Mouse (Mus musculus): ENCODE results near the gene Gsn. TPM values are rescaled to one million over a fixed set of nuclear protein-coding genes. Genes with fewer than 3 reads are reported as not detected.

The Gsn gene
- polyA plus RNA-seq, 1 experiment: 0.36 TPM

DNA sequence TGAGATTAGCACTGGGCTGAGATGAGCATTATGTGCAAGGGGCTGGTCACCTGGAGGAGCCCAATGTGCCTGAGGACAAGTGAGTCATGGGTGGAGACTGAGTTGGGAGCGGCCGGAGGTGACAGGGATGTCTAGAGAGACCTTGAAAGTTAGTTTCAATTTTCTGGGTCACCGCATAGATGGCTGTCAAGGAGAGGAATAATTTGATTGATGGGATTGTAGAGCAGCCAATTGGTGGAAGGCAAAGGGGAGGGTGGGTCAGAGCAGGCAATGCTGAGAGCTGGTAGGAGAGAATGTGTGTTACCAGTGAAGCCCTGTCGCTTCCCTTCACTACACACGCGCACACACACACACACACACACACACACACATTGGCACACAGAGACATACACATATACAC, 13.0 kb downstream of the Gsn start:
- H3K9me3 ChIP-seq (ENCODE audit: control insufficient read depth, low read length): no peaks in the 10 kb centered on the region
- TF ChIP-seq TAL1 (IDR thresholded peaks at IDR 0.05; ENCODE audit: low read length) (no peak), GATA1 (IDR thresholded peaks at IDR 0.05; ENCODE audit: low read length) (no peak)

DNA sequence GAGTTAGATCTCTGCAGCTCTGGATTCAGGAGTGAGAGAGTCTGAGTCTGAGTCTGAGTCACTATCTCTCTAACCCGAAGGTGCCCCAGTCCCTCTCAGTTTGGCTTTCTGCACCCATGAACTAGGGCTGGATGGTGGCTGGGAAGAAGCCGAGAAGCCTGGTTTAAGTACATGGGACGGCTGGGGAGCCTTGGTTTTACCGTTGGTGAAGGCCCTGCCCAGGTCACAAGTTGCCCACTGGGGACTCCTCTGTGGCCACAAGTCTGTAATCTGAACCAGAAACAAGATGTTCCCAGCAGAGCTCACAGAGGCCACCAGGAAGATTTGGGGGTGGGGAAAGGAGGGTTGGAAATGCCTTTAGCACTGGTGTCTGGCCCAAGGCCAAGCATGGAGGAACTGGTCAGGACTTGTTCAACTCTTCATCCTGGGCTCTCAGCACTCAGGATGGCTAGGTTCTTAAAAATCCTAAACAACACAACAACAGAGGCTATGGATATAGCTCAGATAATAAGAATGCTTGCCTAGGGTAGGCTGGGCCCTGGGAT, 13.6 kb downstream of the Gsn start:
- Histone ChIP-seq H3K27me3 (ENCODE audit: control insufficient read depth) (no peaks in the 10 kb centered on the region; the same call in 1 of the 2 replicates), H3K9me3 (ENCODE audit: control insufficient read depth, low read length) (no peaks in the 10 kb centered on the region), H3K4me1 (ENCODE audit: control insufficient read depth) (no peaks in the 10 kb centered on the region; the same call in 1 of the 2 replicates), H3K4me3 (replicated peaks) (no peak overlapping the region), H3K36me3 (ENCODE audit: control insufficient read depth) (no peaks in the 10 kb centered on the region)
- TF ChIP-seq GATA1 (IDR thresholded peaks at IDR 0.05; ENCODE audit: low read length) (no peak), TAL1 (IDR thresholded peaks at IDR 0.05; ENCODE audit: low read length) (no peak)

More for the DNA sequence above, 13.0 kb downstream of the Gsn start:
- Histone ChIP-seq H3K4me3 (replicated peaks) (no peak overlapping the region), H3K4me1 (ENCODE audit: control insufficient read depth) (peaks cover 4% of the 10 kb centered on the region), H3K36me3 (ENCODE audit: control insufficient read depth) (no peaks in the 10 kb centered on the region), H3K27me3 (ENCODE audit: control insufficient read depth) (no peaks in the 10 kb centered on the region; the same call in 1 of the 2 replicates)

DNA sequence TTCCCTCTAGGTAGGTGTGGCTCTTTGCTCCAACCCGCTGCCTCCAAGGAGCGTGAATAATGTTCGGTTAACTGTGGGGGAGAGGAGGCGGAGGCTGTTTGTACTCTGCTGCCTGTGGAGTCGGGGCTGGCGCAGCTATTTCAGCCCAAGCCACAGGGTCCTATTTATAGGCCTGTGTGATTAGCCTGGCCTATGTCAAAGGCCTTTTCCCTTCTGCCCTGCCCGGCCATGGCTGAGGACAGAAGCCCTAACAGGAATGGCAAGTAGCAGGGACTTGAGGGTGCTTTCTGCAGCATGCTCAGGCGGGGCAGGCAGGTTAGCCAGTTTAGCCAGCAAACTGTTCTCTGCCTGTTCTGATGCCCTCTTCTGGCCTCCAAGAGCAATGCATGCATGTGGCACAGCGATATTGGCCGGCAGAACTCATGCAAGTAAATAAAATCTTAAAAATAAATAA, 14.4 kb downstream of the Gsn start:
- no peaks in the 10 kb centered on the region for H3K36me3 ChIP-seq (ENCODE audit: control insufficient read depth)
- no peaks in the 10 kb centered on the region for H3K4me1 ChIP-seq (ENCODE audit: control insufficient read depth)
- TF ChIP-seq TAL1 (IDR thresholded peaks at IDR 0.05; ENCODE audit: low read length): no peak
- TF ChIP-seq GATA1 (IDR thresholded peaks at IDR 0.05; ENCODE audit: low read length): no peak
- H3K27me3 ChIP-seq (ENCODE audit: control insufficient read depth): no peaks in the 10 kb centered on the region; the same call in 1 of the 2 replicates
- H3K9me3 ChIP-seq (ENCODE audit: control insufficient read depth, low read length): no peaks in the 10 kb centered on the region
- H3K4me3 ChIP-seq (replicated peaks): no peak overlapping the region

DNA sequence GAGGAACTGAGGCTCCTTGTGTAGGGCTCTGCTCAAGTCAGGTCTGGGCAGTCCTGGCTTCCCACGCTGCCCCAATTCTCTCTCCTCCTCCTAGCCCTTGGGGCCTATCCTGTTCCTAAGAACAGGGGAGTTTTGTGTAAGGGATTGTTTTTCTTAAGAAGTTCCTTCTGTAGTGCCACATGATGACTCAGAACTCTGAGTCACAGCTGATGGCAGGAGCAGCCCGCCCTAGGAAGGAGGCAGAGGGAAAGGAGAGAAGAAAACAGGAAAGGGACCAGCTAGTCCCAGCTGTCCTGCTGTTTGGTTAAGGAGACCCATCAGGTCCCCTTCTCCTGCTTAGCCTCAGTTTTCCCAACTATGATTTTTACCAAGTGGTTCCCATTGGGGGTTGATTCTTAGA, 15.6 kb downstream of the Gsn start:
- no peaks in the 10 kb centered on the region; the same call in 1 of the 2 replicates for H3K27me3 ChIP-seq (ENCODE audit: control insufficient read depth)
- no peaks in the 10 kb centered on the region for H3K4me1 ChIP-seq (ENCODE audit: control insufficient read depth)
- no peak overlapping the region for H3K4me3 ChIP-seq (replicated peaks)
- no peaks in the 10 kb centered on the region for H3K36me3 ChIP-seq (ENCODE audit: control insufficient read depth)
- no peaks in the 10 kb centered on the region for H3K9me3 ChIP-seq (ENCODE audit: control insufficient read depth, low read length)
- TF ChIP-seq TAL1 (IDR thresholded peaks at IDR 0.05; ENCODE audit: low read length) (no peak), GATA1 (IDR thresholded peaks at IDR 0.05; ENCODE audit: low read length) (no peak)

DNA sequence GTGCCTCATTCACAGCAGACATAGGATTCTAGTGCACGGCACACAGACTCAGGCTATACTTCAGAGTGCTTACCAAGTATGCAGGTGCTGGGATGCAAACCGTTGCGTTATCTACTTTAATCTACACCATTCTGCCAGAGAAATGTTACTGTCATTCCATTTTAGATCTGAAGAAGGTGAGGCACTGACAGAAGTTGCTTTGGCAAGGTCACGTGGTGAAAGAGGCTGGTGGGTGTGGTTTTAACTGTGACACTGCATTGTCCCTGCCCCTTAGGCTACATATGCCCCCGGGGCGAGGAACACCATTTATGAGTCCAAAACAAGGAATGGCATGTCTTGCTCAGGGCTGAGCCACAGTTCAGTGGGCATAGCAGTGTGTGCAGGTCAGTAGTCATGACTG, 16.7 kb downstream of the Gsn start:
- H3K4me1 ChIP-seq (ENCODE audit: control insufficient read depth): no peaks in the 10 kb centered on the region
- no peaks in the 10 kb centered on the region for H3K36me3 ChIP-seq (ENCODE audit: control insufficient read depth)
- TF ChIP-seq TAL1 (IDR thresholded peaks at IDR 0.05; ENCODE audit: low read length): no peak
- H3K27me3 ChIP-seq (ENCODE audit: control insufficient read depth): no peaks in the 10 kb centered on the region; the same call in 1 of the 2 replicates
- no peak overlapping the region for H3K4me3 ChIP-seq (replicated peaks)
- H3K9me3 ChIP-seq (ENCODE audit: control insufficient read depth, low read length): no peaks in the 10 kb centered on the region

DNA sequence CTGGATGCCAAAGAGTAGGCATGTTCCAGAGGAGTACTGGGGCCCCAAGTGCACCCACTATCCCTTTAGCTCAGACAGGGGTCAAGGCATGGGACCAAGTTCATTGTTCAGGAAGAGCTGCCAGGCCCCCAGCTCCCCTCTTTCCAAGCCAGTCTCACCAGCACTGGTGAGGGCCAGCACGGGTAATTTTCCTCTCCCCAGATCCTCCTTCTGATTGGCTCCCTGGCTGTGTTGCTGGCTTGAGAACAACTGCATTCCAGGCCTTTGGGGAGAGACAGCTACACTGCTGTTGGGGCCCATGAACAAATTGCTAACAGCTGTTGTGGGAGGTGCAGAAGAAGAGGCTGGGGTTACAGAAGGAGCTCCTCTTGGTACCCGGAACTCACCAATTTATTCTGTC, 17.4 kb downstream of the Gsn start:
- H3K4me1 ChIP-seq (ENCODE audit: control insufficient read depth): no peaks in the 10 kb centered on the region
- TF ChIP-seq GATA1 (IDR thresholded peaks at IDR 0.05; ENCODE audit: low read length) (no peak), TAL1 (IDR thresholded peaks at IDR 0.05; ENCODE audit: low read length) (no peak)
- H3K27me3 ChIP-seq (ENCODE audit: control insufficient read depth): no peaks in the 10 kb centered on the region; the same call in 1 of the 2 replicates
- H3K36me3 ChIP-seq (ENCODE audit: control insufficient read depth): no peaks in the 10 kb centered on the region
- H3K4me3 ChIP-seq (replicated peaks): no peak overlapping the region
- no peaks in the 10 kb centered on the region for H3K9me3 ChIP-seq (ENCODE audit: control insufficient read depth, low read length)

DNA sequence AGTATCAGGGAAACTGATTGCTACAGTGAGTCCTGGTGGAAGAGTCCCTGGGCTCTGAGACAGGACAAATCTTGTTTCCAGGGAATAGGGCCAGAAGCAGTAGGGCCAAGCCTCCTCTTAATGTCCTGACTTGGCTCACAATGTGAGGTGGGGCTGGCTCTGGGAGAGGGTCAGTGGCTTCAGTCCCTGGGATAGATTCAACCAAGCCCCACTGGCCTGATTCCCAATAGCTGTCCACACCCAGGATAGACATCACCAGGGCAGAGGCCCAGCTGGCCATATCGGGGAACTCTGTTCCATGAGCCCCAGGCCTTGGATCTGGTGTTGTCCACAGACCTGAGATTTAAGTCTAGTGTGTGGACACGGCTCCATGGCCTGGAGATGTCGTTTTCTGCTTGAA, 21.5 kb downstream of the Gsn start:
- H3K4me1 ChIP-seq (ENCODE audit: control insufficient read depth): peaks cover 2% of the 10 kb centered on the region; the same call in 1 of the 2 replicates
- H3K27me3 ChIP-seq (ENCODE audit: control insufficient read depth): peaks cover 23% of the 10 kb centered on the region
- H3K9me3 ChIP-seq (ENCODE audit: control insufficient read depth, low read length): no peaks in the 10 kb centered on the region
- H3K4me3 ChIP-seq (replicated peaks): no peak overlapping the region
- no peak for TF ChIP-seq TAL1 (IDR thresholded peaks at IDR 0.05; ENCODE audit: low read length)
- TF ChIP-seq GATA1 (IDR thresholded peaks at IDR 0.05; ENCODE audit: low read length): no peak
- no peaks in the 10 kb centered on the region for H3K36me3 ChIP-seq (ENCODE audit: control insufficient read depth)

DNA sequence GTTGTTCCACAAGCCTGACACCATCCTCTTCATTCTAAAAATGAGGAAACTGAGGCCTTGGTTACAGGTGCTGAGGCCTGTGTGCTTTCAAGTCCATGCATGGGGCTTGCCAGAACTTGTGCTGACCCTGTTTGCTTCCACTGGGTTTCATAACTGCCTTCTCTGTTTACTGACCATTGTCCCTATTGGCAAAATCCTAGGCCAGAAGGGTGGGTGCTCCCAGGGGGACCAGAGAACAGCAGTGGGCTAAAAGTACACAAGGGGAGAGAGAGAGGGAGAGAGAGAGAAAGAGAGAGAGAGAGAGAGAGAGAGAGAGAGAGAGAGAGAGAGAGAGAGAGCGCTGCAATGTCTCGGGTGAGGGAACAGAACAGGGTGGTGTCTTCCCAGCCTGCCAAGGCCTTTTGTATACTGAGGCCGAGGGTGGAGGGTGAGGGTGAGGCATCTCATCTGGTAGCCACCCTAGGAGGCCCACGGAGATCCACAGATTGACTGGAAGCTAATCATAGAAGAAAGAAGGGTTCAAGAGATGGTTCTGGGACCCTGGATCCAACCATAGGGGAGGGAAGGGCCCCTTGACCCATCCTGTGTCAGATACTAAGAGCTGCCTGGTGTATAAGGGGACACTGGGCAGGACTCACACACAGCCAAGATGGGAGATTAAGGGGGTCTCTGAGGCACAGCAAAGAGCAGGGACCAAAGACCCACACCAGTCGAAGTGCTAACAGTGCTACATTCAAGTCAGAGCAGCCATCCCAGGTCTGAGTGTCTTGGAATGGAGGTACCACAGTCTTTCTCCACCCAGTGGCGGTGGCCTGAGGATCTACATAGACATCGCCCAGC, 22.4 kb downstream of the Gsn start:
- peaks cover 2% of the 10 kb centered on the region; the same call in 1 of the 2 replicates for H3K4me1 ChIP-seq (ENCODE audit: control insufficient read depth)
- H3K9me3 ChIP-seq (ENCODE audit: control insufficient read depth, low read length): no peaks in the 10 kb centered on the region
- H3K36me3 ChIP-seq (ENCODE audit: control insufficient read depth): no peaks in the 10 kb centered on the region
- TF ChIP-seq GATA1 (IDR thresholded peaks at IDR 0.05; ENCODE audit: low read length) (no peak), TAL1 (IDR thresholded peaks at IDR 0.05; ENCODE audit: low read length) (no peak)
- H3K4me3 ChIP-seq (replicated peaks): no peak overlapping the region
- H3K27me3 ChIP-seq (ENCODE audit: control insufficient read depth): peaks cover 32% of the 10 kb centered on the region

DNA sequence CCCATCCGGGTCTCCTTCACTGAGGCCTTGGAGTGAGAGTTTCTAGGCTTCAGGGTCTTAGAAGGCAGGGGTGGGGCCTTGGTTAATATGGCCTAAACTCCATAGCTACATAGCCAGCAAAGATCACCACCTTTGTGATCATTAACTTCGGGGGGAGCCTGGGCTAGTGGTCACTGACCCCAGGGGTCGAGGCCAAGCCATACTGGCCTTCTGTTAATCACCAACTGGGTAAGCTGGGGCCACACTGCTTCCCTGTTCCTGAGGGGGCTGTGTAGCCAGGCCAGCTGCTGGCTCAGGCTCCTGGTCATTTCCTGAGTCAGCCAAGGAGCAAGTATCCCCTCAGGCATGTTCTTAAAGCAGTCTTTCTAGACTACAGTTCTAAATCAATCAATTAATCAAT, 23.8 kb downstream of the Gsn start:
- Histone ChIP-seq H3K36me3 (ENCODE audit: control insufficient read depth) (no peaks in the 10 kb centered on the region; the same call in 1 of the 2 replicates), H3K4me3 (replicated peaks) (no peak overlapping the region), H3K27me3 (ENCODE audit: control insufficient read depth) (peaks cover 41% of the 10 kb centered on the region), H3K4me1 (ENCODE audit: control insufficient read depth) (peaks cover 2% of the 10 kb centered on the region; the same call in 1 of the 2 replicates), H3K9me3 (ENCODE audit: control insufficient read depth, low read length) (no peaks in the 10 kb centered on the region)
- TF ChIP-seq TAL1 (IDR thresholded peaks at IDR 0.05; ENCODE audit: low read length) (no peak), GATA1 (IDR thresholded peaks at IDR 0.05; ENCODE audit: low read length) (no peak)

Measured in erythroblast, embryonic 14.5 days (primary cell).